Mouse (Mus musculus): Measurements from ENCODE around the gene Pax2. TPM values are rescaled to one million over a fixed set of nuclear protein-coding genes. Genes with fewer than 3 reads are reported as not detected.

Pax2 gene
- polyA plus RNA-seq, 1 experiment from 2014 or later, result 0.08 TPM

GRCm38 (mm10) chr19:44734116-44734515 lies 21.7 kb upstream of the Pax2 start:
- DNase-seq (ENCODE audit: low spot score), result no peak
- Histone ChIP-seq H3K4me1 (ENCODE audit: control insufficient read depth, insufficient read depth, low read length) (no peaks in the 10 kb centered on the region), H3K9me3 (ENCODE audit: control insufficient read depth, low read length) (no peaks in the 10 kb centered on the region), H3K4me3 (ENCODE audit: low read depth, low read length) (no peak overlapping the region), H3K27me3 (ENCODE audit: control insufficient read depth, insufficient read depth, low read length) (peaks cover 70% of the 10 kb centered on the region), H3K36me3 (ENCODE audit: control insufficient read depth, insufficient read depth, low read length) (no peaks in the 10 kb centered on the region), H3K27ac (replicated peaks; ENCODE audit: low read depth, low read length) (no peak overlapping the region), H3K4me2 (ENCODE audit: low read depth, severe bottlenecking) (no peak overlapping the region), H3K9ac (ENCODE audit: low read length) (no peak overlapping the region)
- under 1% methylated on average over 21 of the region's 21 CpGs for WGBS
- ATAC-seq (ENCODE audit: insufficient number of reproducible peaks, low FRiP score, low TSS enrichment, low read depth), result no peak

DNA sequence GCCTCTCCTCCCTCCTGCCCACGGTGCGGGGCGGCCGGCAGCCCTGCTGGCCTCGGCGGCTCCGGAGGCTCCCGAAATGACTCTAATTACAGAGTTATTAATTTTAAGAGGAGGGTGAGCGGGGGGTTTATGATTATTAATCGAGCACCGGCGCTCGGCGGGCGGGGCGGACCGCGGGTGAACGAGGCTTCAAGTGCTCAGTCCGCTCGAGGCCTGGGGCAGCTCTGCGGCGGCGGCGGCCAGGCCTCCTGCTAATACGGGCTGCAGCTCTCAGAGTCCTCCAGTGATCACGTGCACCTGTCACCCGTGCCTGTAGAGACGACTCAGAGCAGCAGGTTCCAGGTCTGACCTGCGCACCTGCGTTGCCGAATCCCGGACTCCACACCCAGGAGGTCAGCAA lies 21.2 kb upstream of the Pax2 start:
- no peak for ATAC-seq (ENCODE audit: insufficient number of reproducible peaks, low FRiP score, low TSS enrichment, low read depth)
- Histone ChIP-seq H3K9me3 (ENCODE audit: control insufficient read depth, low read length) (no peaks in the 10 kb centered on the region), H3K27ac (replicated peaks; ENCODE audit: low read depth, low read length) (no peak overlapping the region), H3K36me3 (ENCODE audit: control insufficient read depth, insufficient read depth, low read length) (no peaks in the 10 kb centered on the region), H3K4me3 (ENCODE audit: low read depth, low read length) (peak overlapping the region; percentile 6; the same call in 1 of the 2 replicates), H3K9ac (ENCODE audit: low read length) (no peak overlapping the region), H3K4me2 (ENCODE audit: low read depth, severe bottlenecking) (no peak overlapping the region), H3K4me1 (ENCODE audit: control insufficient read depth, insufficient read depth, low read length) (no peaks in the 10 kb centered on the region), H3K27me3 (ENCODE audit: control insufficient read depth, insufficient read depth, low read length) (peaks cover 76% of the 10 kb centered on the region)
- peak; percentile 57 for DNase-seq (ENCODE audit: low spot score)
- 0% methylated on average over 33 of the region's 33 CpGs for WGBS

DNA sequence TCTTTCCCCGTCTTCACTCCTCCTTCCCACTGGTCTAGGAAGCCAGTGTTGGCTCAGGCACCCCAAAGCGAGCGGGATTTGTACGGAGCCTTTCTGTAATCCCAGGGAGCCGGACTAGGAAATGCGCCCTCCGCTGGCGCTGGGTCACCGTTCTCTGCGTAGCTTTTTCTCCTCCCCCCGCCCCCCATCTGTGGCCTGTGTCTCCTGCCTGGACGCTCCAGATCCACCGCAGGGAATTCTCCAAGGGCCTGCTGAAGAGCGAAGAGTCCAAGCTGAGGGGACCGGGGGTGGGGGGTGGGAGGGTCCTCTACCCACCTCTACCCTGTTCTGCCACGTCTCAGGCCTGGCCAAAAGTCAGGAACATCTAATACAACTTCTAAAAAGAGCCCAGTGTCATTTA lies 15.5 kb upstream of the Pax2 start:
- Histone ChIP-seq H3K27ac (replicated peaks; ENCODE audit: low read depth, low read length) (no peak overlapping the region), H3K4me1 (ENCODE audit: control insufficient read depth, insufficient read depth, low read length) (peaks cover 7% of the 10 kb centered on the region; the same call in 1 of the 2 replicates), H3K27me3 (ENCODE audit: control insufficient read depth, insufficient read depth, low read length) (peaks cover 88% of the 10 kb centered on the region), H3K36me3 (ENCODE audit: control insufficient read depth, insufficient read depth, low read length) (no peaks in the 10 kb centered on the region), H3K9me3 (ENCODE audit: control insufficient read depth, low read length) (no peaks in the 10 kb centered on the region), H3K4me3 (ENCODE audit: low read depth, low read length) (no peak overlapping the region), H3K9ac (ENCODE audit: low read length) (no peak overlapping the region), H3K4me2 (ENCODE audit: low read depth, severe bottlenecking) (no peak overlapping the region)
- ATAC-seq (ENCODE audit: insufficient number of reproducible peaks, low FRiP score, low TSS enrichment, low read depth), result no peak
- DNase-seq (ENCODE audit: low spot score), result peak; percentile 55
- WGBS, result 1% methylated on average over 16 of the region's 16 CpGs

- H3K27ac ChIP-seq (replicated peaks; ENCODE audit: low read depth, low read length), result no peak overlapping the region
- H3K4me2 ChIP-seq (ENCODE audit: low read depth, severe bottlenecking), result peak overlapping the region; percentile 31; the same call in 1 of the 2 replicates
- DNase-seq (ENCODE audit: low spot score) (peak; percentile 69), ATAC-seq (ENCODE audit: insufficient number of reproducible peaks, low FRiP score, low TSS enrichment, low read depth) (no peak)
- no peak overlapping the region for H3K9ac ChIP-seq (ENCODE audit: low read length)
- H3K4me1 ChIP-seq (ENCODE audit: control insufficient read depth, insufficient read depth, low read length), result peaks cover 7% of the 10 kb centered on the region; the same call in 1 of the 2 replicates
- no peak overlapping the region for H3K4me3 ChIP-seq (ENCODE audit: low read depth, low read length)
- no peaks in the 10 kb centered on the region for H3K36me3 ChIP-seq (ENCODE audit: control insufficient read depth, insufficient read depth, low read length)
- H3K9me3 ChIP-seq (ENCODE audit: control insufficient read depth, low read length), result no peaks in the 10 kb centered on the region
- peaks cover 89% of the 10 kb centered on the region for H3K27me3 ChIP-seq (ENCODE audit: control insufficient read depth, insufficient read depth, low read length)
- under 1% methylated on average over 48 of the region's 48 CpGs for WGBS
These were observed 14.6 kb upstream of the Pax2 start for GRCm38 (mm10) chr19:44741091-44741763.

GRCm38 (mm10) chr19:44741764-44742127 lies 14.1 kb upstream of the Pax2 start:
- DNase-seq (ENCODE audit: low spot score), result peak; percentile 70
- H3K9ac ChIP-seq (ENCODE audit: low read length), result no peak overlapping the region
- no peak overlapping the region for H3K27ac ChIP-seq (replicated peaks; ENCODE audit: low read depth, low read length)
- no peaks in the 10 kb centered on the region for H3K36me3 ChIP-seq (ENCODE audit: control insufficient read depth, insufficient read depth, low read length)
- under 1% methylated on average over 13 of the region's 13 CpGs for WGBS
- H3K27me3 ChIP-seq (ENCODE audit: control insufficient read depth, insufficient read depth, low read length), result peaks cover 88% of the 10 kb centered on the region
- no peaks in the 10 kb centered on the region for H3K9me3 ChIP-seq (ENCODE audit: control insufficient read depth, low read length)
- H3K4me1 ChIP-seq (ENCODE audit: control insufficient read depth, insufficient read depth, low read length), result peaks cover 10% of the 10 kb centered on the region; the same call in 1 of the 2 replicates
- no peak overlapping the region for H3K4me3 ChIP-seq (ENCODE audit: low read depth, low read length)
- no peak for ATAC-seq (ENCODE audit: insufficient number of reproducible peaks, low FRiP score, low TSS enrichment, low read depth)
- H3K4me2 ChIP-seq (ENCODE audit: low read depth, severe bottlenecking), result peak overlapping the region; percentile 31; the same call in 1 of the 2 replicates

GRCm38 (mm10) chr19:44742131-44743020 lies 13.5 kb upstream of the Pax2 start:
- no peak overlapping the region for H3K4me2 ChIP-seq (ENCODE audit: low read depth, severe bottlenecking)
- peaks cover 86% of the 10 kb centered on the region for H3K27me3 ChIP-seq (ENCODE audit: control insufficient read depth, insufficient read depth, low read length)
- H3K4me1 ChIP-seq (ENCODE audit: control insufficient read depth, insufficient read depth, low read length), result peaks cover 12% of the 10 kb centered on the region; the same call in 1 of the 2 replicates
- no peak overlapping the region for H3K9ac ChIP-seq (ENCODE audit: low read length)
- DNase-seq (ENCODE audit: low spot score), result no peak
- ATAC-seq (ENCODE audit: insufficient number of reproducible peaks, low FRiP score, low TSS enrichment, low read depth), result no peak
- under 1% methylated on average over 22 of the region's 22 CpGs for WGBS
- no peaks in the 10 kb centered on the region for H3K36me3 ChIP-seq (ENCODE audit: control insufficient read depth, insufficient read depth, low read length)
- H3K4me3 ChIP-seq (ENCODE audit: low read depth, low read length), result no peak overlapping the region
- H3K27ac ChIP-seq (replicated peaks; ENCODE audit: low read depth, low read length), result no peak overlapping the region
- no peaks in the 10 kb centered on the region for H3K9me3 ChIP-seq (ENCODE audit: control insufficient read depth, low read length)

DNA sequence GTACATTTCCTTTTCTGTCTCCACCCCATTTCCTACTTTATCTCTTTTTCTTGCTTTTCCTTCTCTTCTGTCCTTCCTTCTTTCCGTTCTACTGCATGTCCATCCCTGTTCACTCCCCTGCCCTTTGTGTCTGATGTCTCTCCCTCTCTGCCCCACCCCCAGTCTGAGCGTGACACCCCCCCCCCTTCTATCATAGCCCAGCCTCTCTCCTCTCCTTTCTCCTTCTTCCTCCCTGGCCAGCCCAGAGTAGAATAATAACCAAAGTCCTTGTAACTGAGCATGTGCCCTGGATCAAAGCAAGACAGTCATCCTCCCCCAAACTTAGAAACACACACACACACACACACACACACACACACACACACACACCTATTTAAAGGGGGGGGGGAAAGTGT lies 12.8 kb upstream of the Pax2 start:
- H3K4me1 ChIP-seq (ENCODE audit: control insufficient read depth, insufficient read depth, low read length), result peaks cover 12% of the 10 kb centered on the region; the same call in 1 of the 2 replicates
- DNase-seq (ENCODE audit: low spot score), result no peak
- no peaks in the 10 kb centered on the region for H3K9me3 ChIP-seq (ENCODE audit: control insufficient read depth, low read length)
- no peak overlapping the region for H3K4me3 ChIP-seq (ENCODE audit: low read depth, low read length)
- 0% methylated on average over 2 of the region's 2 CpGs for WGBS
- no peak for ATAC-seq (ENCODE audit: insufficient number of reproducible peaks, low FRiP score, low TSS enrichment, low read depth)
- no peak overlapping the region for H3K9ac ChIP-seq (ENCODE audit: low read length)
- no peaks in the 10 kb centered on the region for H3K36me3 ChIP-seq (ENCODE audit: control insufficient read depth, insufficient read depth, low read length)
- H3K27me3 ChIP-seq (ENCODE audit: control insufficient read depth, insufficient read depth, low read length), result peaks cover 88% of the 10 kb centered on the region
- no peak overlapping the region for H3K4me2 ChIP-seq (ENCODE audit: low read depth, severe bottlenecking)
- no peak overlapping the region for H3K27ac ChIP-seq (replicated peaks; ENCODE audit: low read depth, low read length)

DNA sequence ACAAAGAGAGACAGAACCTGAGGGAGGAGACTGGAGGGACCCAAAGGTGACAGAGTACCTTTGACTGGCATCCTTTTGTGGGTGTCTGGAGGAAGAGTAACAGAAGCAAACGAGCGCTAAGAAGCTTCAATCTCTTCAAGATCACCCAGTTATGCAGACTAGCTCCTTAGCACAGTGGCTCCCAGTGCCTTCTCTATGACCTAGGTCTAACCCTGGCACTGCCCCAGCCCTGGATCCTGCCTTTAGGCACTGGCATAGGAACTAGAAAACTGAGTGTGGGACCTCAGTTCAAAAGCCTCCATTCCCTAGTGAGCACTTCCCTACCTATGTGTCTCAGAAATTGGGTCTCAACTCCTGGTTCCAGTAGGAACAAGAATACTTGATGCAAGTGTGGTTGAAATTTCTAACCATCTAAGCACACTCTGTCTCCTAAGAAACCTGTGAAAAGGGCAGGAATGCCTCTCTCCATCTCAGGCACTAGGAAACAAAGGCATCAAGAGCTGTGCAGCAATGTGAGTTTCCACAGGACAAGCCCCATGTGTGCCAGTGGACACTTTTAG lies 11.8 kb upstream of the Pax2 start:
- no peak overlapping the region for H3K27ac ChIP-seq (replicated peaks; ENCODE audit: low read depth, low read length)
- DNase-seq (ENCODE audit: low spot score), result no peak
- no peaks in the 10 kb centered on the region for H3K9me3 ChIP-seq (ENCODE audit: control insufficient read depth, low read length)
- no peak for ATAC-seq (ENCODE audit: insufficient number of reproducible peaks, low FRiP score, low TSS enrichment, low read depth)
- H3K36me3 ChIP-seq (ENCODE audit: control insufficient read depth, insufficient read depth, low read length), result no peaks in the 10 kb centered on the region
- H3K27me3 ChIP-seq (ENCODE audit: control insufficient read depth, insufficient read depth, low read length), result peaks cover 90% of the 10 kb centered on the region
- no peak overlapping the region for H3K9ac ChIP-seq (ENCODE audit: low read length)
- no peak overlapping the region for H3K4me3 ChIP-seq (ENCODE audit: low read depth, low read length)
- no peak overlapping the region for H3K4me2 ChIP-seq (ENCODE audit: low read depth, severe bottlenecking)
- H3K4me1 ChIP-seq (ENCODE audit: control insufficient read depth, insufficient read depth, low read length), result peaks cover 12% of the 10 kb centered on the region; the same call in 1 of the 2 replicates
- WGBS, result 7% methylated on average over 2 of the region's 2 CpGs
